Mouse (Mus musculus) left cerebral cortex, adult 9 months (tissue): ENCODE data around the gene Clybl.

Experiments used
- DNase-seq, 2 experiments: peaks; one replicate each; pipeline ENCODE4 v3.0.0; 2022; ENCODE audit warnings: low spot score in 2 of 2

Gene Clybl

GRCm38 (mm10) chr14:122386281-122387130 is 205.0 kb downstream of the Clybl start:
- DNase-seq, result no peak

GRCm38 (mm10) chr14:122387781-122388180 is 206.3 kb downstream of the Clybl start:
- no peak for DNase-seq

- no peak for DNase-seq
These were observed 207.0 kb downstream of the Clybl start for GRCm38 (mm10) chr14:122388431-122389031.

GRCm38 (mm10) chr14:122389684-122390370 is 208.3 kb downstream of the Clybl start:
- DNase-seq, result no peak

- DNase-seq, result no peak
These were observed 209.4 kb downstream of the Clybl start for GRCm38 (mm10) chr14:122390935-122391334.

GRCm38 (mm10) chr14:122393119-122393518 is 211.6 kb downstream of the Clybl start:
- DNase-seq, result no peak

- no peak for DNase-seq
These were observed 217.2 kb downstream of the Clybl start for GRCm38 (mm10) chr14:122398676-122399075.

- DNase-seq, result no peak
These were observed 218.4 kb downstream of the Clybl start for GRCm38 (mm10) chr14:122399906-122400305.

- no peak for DNase-seq
These were observed 220.4 kb downstream of the Clybl start for GRCm38 (mm10) chr14:122401886-122402285.

- peak in 1 of 2 experiments; percentile 11 for DNase-seq
These were observed 221.3 kb downstream of the Clybl start for GRCm38 (mm10) chr14:122402716-122403258.

GRCm38 (mm10) chr14:122403422-122403940 is 222.0 kb downstream of the Clybl start:
- no peak for DNase-seq

- no peak for DNase-seq
These were observed 223.2 kb downstream of the Clybl start for GRCm38 (mm10) chr14:122404596-122405154.

- no peak for DNase-seq
These were observed 223.7 kb downstream of the Clybl start for GRCm38 (mm10) chr14:122405236-122405635.

GRCm38 (mm10) chr14:122405897-122406540 is 224.5 kb downstream of the Clybl start:
- no peak for DNase-seq

- DNase-seq, result peak in 1 of 2 experiments; percentile 5
These were observed 225.2 kb downstream of the Clybl start for GRCm38 (mm10) chr14:122406541-122407219.

GRCm38 (mm10) chr14:122412841-122413541 is 231.5 kb downstream of the Clybl start:
- DNase-seq, result no peak

GRCm38 (mm10) chr14:122413542-122413928 is 232.0 kb downstream of the Clybl start:
- DNase-seq, result no peak

GRCm38 (mm10) chr14:122414786-122415185 is 233.3 kb downstream of the Clybl start:
- DNase-seq, result no peak

GRCm38 (mm10) chr14:122416166-122416771 is 234.8 kb downstream of the Clybl start:
- no peak for DNase-seq

- DNase-seq, result no peak
These were observed 242.9 kb downstream of the Clybl start for GRCm38 (mm10) chr14:122424441-122424840.
